Mouse (Mus musculus): ENCODE results near the gene Pomc. TPM values are rescaled to one million over a fixed set of nuclear protein-coding genes. Genes with fewer than 3 reads are reported as not detected.

The Pomc gene
- polyA plus RNA-seq, 1 experiment from 2014 or later = 2.5 TPM

DNA sequence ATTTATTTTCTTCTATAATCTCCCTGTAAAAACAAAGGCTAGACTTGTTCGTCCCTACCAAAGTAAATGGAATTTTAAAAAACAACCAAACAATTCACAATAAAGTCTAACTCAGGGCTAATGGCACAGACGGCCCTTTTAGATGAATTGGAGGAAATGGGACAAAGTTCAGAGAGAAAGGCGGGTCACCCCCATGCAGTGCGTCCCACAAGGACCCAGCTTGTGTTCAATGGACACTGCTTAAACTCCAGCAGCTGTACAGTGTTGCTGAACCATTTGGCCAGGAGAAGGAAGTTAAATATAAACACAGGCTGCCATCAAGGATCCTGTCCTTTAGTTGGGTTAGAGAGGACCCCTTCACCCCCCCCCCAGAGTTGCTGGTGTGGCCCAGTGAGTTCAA, 53.0 kb downstream of the Pomc start:
- H3K9me3 ChIP-seq (ENCODE audit: control insufficient read depth, low read length) = no peaks in the 10 kb centered on the region
- 67% methylated on average over 4 of the region's 4 CpGs for WGBS
- no peaks in the 10 kb centered on the region for H3K36me3 ChIP-seq (ENCODE audit: control insufficient read depth, insufficient read depth, low read length)
- no peak overlapping the region for H3K9ac ChIP-seq (ENCODE audit: low read length)
- H3K4me2 ChIP-seq (ENCODE audit: low read length) = no peak overlapping the region
- peak overlapping the region in 1 of 2 experiments; percentile 55; a peak in 1 of 4 replicates for H3K27ac ChIP-seq (replicated peaks in 1 of 2; ENCODE audit: control insufficient read depth in 1 of 2, insufficient read depth in 1 of 2, low read depth in 2 of 2, low read length in 2 of 2)
- no peak overlapping the region for H3K4me3 ChIP-seq (ENCODE audit: control insufficient read depth in 1 of 2, insufficient read depth in 1 of 2, low read depth in 1 of 2, low read length in 2 of 2)
- ATAC-seq (ENCODE audit: insufficient number of reproducible peaks, insufficient read depth, low FRiP score, low read depth) = no peak
- H3K27me3 ChIP-seq (ENCODE audit: control insufficient read depth, insufficient read depth, low read length) = no peaks in the 10 kb centered on the region
- peaks cover 24 to 39% of the 10 kb centered on the region in 2 experiments for H3K4me1 ChIP-seq (ENCODE audit: control insufficient read depth in 2 of 2, insufficient read depth in 2 of 2, low read length in 2 of 2)

DNA sequence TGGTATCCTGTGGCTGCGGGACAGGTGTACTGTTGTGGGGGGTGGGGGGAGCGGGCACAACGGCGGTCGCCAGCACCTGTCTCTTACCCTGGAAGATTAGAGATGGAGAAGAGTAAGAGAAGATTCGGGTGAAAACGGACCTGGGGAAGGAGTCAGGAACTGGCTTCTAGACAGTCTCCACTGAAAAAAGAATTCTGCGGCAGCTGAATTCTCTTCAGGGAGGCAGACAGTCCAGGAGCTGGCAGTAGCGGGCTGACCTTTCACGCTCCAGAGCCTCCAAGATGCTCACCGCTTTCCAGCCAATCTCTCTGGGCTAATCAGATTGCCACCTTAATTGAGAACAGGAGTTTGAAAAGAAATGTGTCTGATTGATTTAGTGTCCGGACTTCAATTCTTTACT, 54.0 kb downstream of the Pomc start:
- Histone ChIP-seq H3K27ac (replicated peaks in 1 of 2; ENCODE audit: control insufficient read depth in 1 of 2, insufficient read depth in 1 of 2, low read depth in 2 of 2, low read length in 2 of 2) (no peak overlapping the region), H3K27me3 (ENCODE audit: control insufficient read depth, insufficient read depth, low read length) (no peaks in the 10 kb centered on the region), H3K4me2 (ENCODE audit: low read length) (no peak overlapping the region), H3K36me3 (ENCODE audit: control insufficient read depth, insufficient read depth, low read length) (no peaks in the 10 kb centered on the region), H3K9ac (ENCODE audit: low read length) (no peak overlapping the region), H3K4me1 (ENCODE audit: control insufficient read depth in 2 of 2, insufficient read depth in 2 of 2, low read length in 2 of 2) (peaks cover 24 to 39% of the 10 kb centered on the region in 2 experiments), H3K4me3 (ENCODE audit: control insufficient read depth in 1 of 2, insufficient read depth in 1 of 2, low read depth in 1 of 2, low read length in 2 of 2) (no peak overlapping the region), H3K9me3 (ENCODE audit: control insufficient read depth, low read length) (no peaks in the 10 kb centered on the region)
- no peak for ATAC-seq (ENCODE audit: insufficient number of reproducible peaks, insufficient read depth, low FRiP score, low read depth)
- WGBS = 75% methylated on average over 12 of the region's 12 CpGs

Other genes with a start within 250 kb of the Pomc start
- gene Dnmt3a, start 148.9 kb upstream of the Pomc start, polyA plus RNA-seq (2014; fragmentation: Nextera tagmentation; extraction: Ambion mirVana) = 44.8 and 48.7 TPM in 2 replicates
- 4.4 and 5.6 TPM in 2 replicates for gene Efr3b, start 84.0 kb downstream of the Pomc start, polyA plus RNA-seq (2014; fragmentation: Nextera tagmentation; extraction: Ambion mirVana)
- 7.8 and 8.7 TPM in 2 replicates for gene Dnajc27, start 127.6 kb downstream of the Pomc start, polyA plus RNA-seq (2014; fragmentation: Nextera tagmentation; extraction: Ambion mirVana)
- gene Adcy3, start 178.2 kb downstream of the Pomc start, polyA plus RNA-seq (2014; fragmentation: Nextera tagmentation; extraction: Ambion mirVana) = 4.2 and 4.8 TPM in 2 replicates

All from heart, embryonic 14.5 days (tissue).